Mouse (Mus musculus): ENCODE results near the gene Lrfn2. TPM values are rescaled to one million over a fixed set of nuclear protein-coding genes. Genes with fewer than 3 reads are reported as not detected.

The Lrfn2 gene
- polyA plus RNA-seq, 1 experiment from 2014 or later = 0.41 TPM

DNA sequence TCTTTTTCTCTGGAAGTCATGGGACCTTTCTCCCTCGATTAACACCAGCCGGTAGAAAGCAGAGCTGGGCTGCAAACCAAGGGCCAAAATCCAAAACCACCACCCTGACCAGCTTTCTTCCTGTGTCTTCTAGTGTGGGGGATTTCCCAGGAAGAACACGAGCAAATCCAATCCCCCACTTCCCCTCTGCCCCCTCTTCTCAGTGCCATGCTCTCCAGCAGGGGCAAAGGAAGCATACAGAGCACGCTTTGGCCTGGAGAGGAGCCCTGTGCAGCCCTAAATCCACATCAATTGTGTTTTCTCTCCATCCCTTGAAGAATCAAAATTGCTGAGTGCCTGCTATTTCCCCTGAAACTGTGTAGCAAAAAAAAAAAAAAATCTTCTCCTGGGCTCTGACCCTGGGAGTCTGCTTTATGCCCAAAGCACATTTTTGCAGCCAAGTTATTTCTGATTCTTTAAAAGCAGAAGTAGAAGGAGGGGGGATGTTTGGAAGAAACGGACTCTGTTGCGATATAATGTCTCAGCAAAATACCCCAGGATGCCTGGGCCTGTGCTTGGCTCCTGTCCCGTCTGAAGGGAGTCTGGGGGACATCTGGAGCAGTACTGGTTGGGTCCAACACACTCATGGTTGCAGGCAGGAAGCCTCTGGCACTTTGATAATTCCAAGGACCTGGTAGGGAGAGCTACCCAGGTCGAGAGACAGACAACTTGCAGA is 86.8 kb downstream of the Lrfn2 start:
- Histone ChIP-seq H3K4me1 (replicated peaks; ENCODE audit: control insufficient read depth, insufficient read depth) (no peaks in the 10 kb centered on the region), H3K27me3 (ENCODE audit: control insufficient read depth, insufficient read depth, low read length) (no peaks in the 10 kb centered on the region), H3K9me3 (ENCODE audit: control insufficient read depth, low read length) (no peaks in the 10 kb centered on the region), H3K36me3 (ENCODE audit: control insufficient read depth, insufficient read depth, low read length) (no peaks in the 10 kb centered on the region), H3K4me2 (replicated peaks; ENCODE audit: low read depth) (no peak overlapping the region), H3K27ac (replicated peaks) (no peak overlapping the region), H3K4me3 (ENCODE audit: low read depth, low read length) (no peak overlapping the region), H3K9ac (ENCODE audit: low read length) (no peak overlapping the region)
- no peak for ATAC-seq (ENCODE audit: low FRiP score, low TSS enrichment)
- DNase-seq (ENCODE audit: low spot score) = no peak
- 58% methylated on average over 8 of the region's 8 CpGs for WGBS
- TF ChIP-seq EP300 (optimal IDR thresholded peaks at IDR 0.05) = no peak
- no peak for TF ChIP-seq CTCF (IDR thresholded peaks at IDR 0.05; ENCODE audit: low read depth)

DNA sequence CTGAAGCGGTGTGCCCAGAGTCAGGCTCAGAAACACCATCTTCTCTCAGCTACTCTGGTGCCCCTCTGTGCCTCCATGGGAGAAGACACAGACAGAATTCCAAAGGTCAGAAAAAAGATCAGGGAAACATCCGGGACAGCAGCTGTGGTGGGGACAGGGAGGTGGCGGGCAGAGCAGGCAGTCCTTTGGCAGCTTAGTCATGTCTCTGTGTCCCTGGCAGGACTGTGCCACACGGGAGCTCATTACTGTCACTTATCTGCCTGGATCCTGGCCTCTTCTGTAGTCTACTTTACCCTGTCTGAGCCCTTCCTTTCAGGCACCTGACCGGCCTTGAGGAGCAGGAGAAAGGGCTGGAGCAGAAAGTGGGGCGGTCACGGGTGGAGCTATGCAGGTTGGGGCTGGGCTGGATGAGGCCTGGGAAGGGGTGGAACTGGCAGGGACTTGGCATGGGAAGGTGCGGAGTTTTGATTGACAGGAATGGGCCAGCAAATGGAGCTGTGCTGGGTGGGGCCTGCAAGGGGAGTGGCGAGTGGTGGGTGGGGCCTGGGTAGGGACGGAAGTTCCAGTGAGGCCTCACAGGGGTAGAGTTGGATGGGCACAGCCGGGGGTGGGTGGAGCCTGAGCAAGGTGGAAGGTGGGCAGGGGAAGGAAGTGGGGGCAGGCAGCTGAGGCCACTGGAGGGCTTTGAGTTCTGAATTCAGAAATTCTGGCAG is 97.5 kb downstream of the Lrfn2 start:
- Histone ChIP-seq H3K9me3 (ENCODE audit: control insufficient read depth, low read length) (no peaks in the 10 kb centered on the region), H3K4me3 (ENCODE audit: low read depth, low read length) (no peak overlapping the region), H3K9ac (ENCODE audit: low read length) (no peak overlapping the region), H3K27ac (replicated peaks) (no peak overlapping the region), H3K27me3 (ENCODE audit: control insufficient read depth, insufficient read depth, low read length) (no peaks in the 10 kb centered on the region), H3K4me1 (replicated peaks; ENCODE audit: control insufficient read depth, insufficient read depth) (no peaks in the 10 kb centered on the region; the same call in 1 of the 2 replicates), H3K4me2 (replicated peaks; ENCODE audit: low read depth) (no peak overlapping the region), H3K36me3 (ENCODE audit: control insufficient read depth, insufficient read depth, low read length) (no peaks in the 10 kb centered on the region)
- WGBS = 27% methylated on average over 11 of the region's 11 CpGs
- DNase-seq (ENCODE audit: low spot score) (peak; percentile 93), ATAC-seq (ENCODE audit: low FRiP score, low TSS enrichment) (peak; percentile 97)
- TF ChIP-seq EP300 (optimal IDR thresholded peaks at IDR 0.05) = no peak
- TF ChIP-seq CTCF (IDR thresholded peaks at IDR 0.05; ENCODE audit: low read depth) = no peak

DNA sequence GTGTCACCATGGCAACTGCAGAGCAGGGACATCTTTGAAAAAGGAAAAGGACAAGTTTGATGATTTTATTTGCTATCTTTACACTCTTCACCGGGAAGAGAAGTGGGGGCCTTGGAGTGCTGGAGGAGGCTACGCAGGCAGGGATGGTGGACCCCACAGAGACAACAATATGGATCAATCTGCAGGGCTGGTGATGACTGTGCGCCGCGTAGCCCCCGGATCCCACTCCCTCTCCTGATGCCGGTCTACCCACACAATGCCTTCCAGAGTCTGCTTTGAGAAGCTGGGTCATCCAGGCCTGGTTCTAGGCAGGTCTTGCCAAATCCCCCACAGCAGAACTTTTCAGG is 98.1 kb downstream of the Lrfn2 start:
- ATAC-seq (ENCODE audit: low FRiP score, low TSS enrichment) (no peak), DNase-seq (ENCODE audit: low spot score) (no peak)

DNA sequence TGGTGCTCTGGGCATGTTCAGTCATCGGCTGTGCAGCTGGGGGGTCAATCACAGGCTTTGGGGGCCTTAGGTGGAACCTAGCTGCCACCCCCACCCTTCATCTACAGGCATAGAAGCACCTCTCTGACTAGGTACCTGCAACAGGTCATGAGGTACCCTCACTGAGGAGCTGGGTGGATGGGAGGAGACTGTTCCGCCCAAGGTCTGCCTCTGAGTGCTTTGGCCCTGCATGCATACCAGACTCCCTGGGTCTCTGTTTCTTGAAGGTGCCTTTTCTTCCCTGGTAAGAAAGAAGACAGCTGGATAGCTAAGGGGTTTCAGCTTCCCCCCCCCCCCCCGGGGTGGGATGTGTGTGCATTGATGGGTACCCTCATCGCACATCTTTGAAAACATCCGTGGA is 98.7 kb downstream of the Lrfn2 start:
- Histone ChIP-seq H3K4me2 (replicated peaks; ENCODE audit: low read depth) (no peak overlapping the region), H3K36me3 (ENCODE audit: control insufficient read depth, insufficient read depth, low read length) (no peaks in the 10 kb centered on the region), H3K27ac (replicated peaks) (no peak overlapping the region), H3K27me3 (ENCODE audit: control insufficient read depth, insufficient read depth, low read length) (no peaks in the 10 kb centered on the region), H3K9ac (ENCODE audit: low read length) (no peak overlapping the region), H3K4me3 (ENCODE audit: low read depth, low read length) (no peak overlapping the region), H3K4me1 (replicated peaks; ENCODE audit: control insufficient read depth, insufficient read depth) (no peaks in the 10 kb centered on the region; the same call in 1 of the 2 replicates), H3K9me3 (ENCODE audit: control insufficient read depth, low read length) (no peaks in the 10 kb centered on the region)
- 82% methylated on average over 5 of the region's 5 CpGs for WGBS
- no peak for DNase-seq (ENCODE audit: low spot score)
- ATAC-seq (ENCODE audit: low FRiP score, low TSS enrichment) = no peak
- TF ChIP-seq CTCF (IDR thresholded peaks at IDR 0.05; ENCODE audit: low read depth) (no peak), EP300 (optimal IDR thresholded peaks at IDR 0.05) (no peak)

More for the DNA sequence above, 98.1 kb downstream of the Lrfn2 start:
- Histone ChIP-seq H3K9ac (ENCODE audit: low read length) (no peak overlapping the region), H3K4me1 (replicated peaks; ENCODE audit: control insufficient read depth, insufficient read depth) (no peaks in the 10 kb centered on the region; the same call in 1 of the 2 replicates), H3K27me3 (ENCODE audit: control insufficient read depth, insufficient read depth, low read length) (no peaks in the 10 kb centered on the region), H3K4me3 (ENCODE audit: low read depth, low read length) (no peak overlapping the region), H3K36me3 (ENCODE audit: control insufficient read depth, insufficient read depth, low read length) (no peaks in the 10 kb centered on the region), H3K9me3 (ENCODE audit: control insufficient read depth, low read length) (no peaks in the 10 kb centered on the region), H3K27ac (replicated peaks) (no peak overlapping the region), H3K4me2 (replicated peaks; ENCODE audit: low read depth) (no peak overlapping the region)
- TF ChIP-seq EP300 (optimal IDR thresholded peaks at IDR 0.05) = no peak
- no peak for TF ChIP-seq CTCF (IDR thresholded peaks at IDR 0.05; ENCODE audit: low read depth)
- 88% methylated on average over 7 of the region's 7 CpGs for WGBS

DNA sequence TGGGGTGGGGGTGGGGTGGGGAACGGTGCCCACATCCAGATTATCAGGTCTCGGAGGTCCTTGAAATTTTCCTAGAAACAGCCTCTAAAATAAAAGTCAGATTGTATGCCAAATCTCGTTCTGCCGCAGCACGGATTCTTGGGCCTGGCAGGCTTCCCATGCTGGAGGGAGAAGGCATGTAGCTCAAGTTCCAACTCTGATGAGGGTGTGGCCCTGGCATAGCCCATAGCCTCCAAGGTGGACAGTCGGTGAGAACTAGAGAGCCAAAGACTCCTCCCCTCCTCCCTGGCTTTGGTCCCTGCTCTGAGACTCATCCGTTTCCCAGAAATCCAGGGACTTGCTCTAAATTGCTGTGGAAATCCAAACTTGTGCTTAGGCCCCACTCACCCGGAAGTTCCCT is 99.6 kb downstream of the Lrfn2 start:
- H3K9me3 ChIP-seq (ENCODE audit: control insufficient read depth, low read length) = no peaks in the 10 kb centered on the region
- H3K9ac ChIP-seq (ENCODE audit: low read length) = no peak overlapping the region
- DNase-seq (ENCODE audit: low spot score) (peak; percentile 54), ATAC-seq (ENCODE audit: low FRiP score, low TSS enrichment) (no peak)
- no peak overlapping the region for H3K4me3 ChIP-seq (ENCODE audit: low read depth, low read length)
- H3K27ac ChIP-seq (replicated peaks) = no peak overlapping the region
- 25% methylated on average over 8 of the region's 8 CpGs for WGBS
- TF ChIP-seq EP300 (optimal IDR thresholded peaks at IDR 0.05) (no peak), CTCF (IDR thresholded peaks at IDR 0.05; ENCODE audit: low read depth) (no peak)
- no peaks in the 10 kb centered on the region for H3K27me3 ChIP-seq (ENCODE audit: control insufficient read depth, insufficient read depth, low read length)
- H3K36me3 ChIP-seq (ENCODE audit: control insufficient read depth, insufficient read depth, low read length) = no peaks in the 10 kb centered on the region
- no peaks in the 10 kb centered on the region; the same call in 1 of the 2 replicates for H3K4me1 ChIP-seq (replicated peaks; ENCODE audit: control insufficient read depth, insufficient read depth)
- H3K4me2 ChIP-seq (replicated peaks; ENCODE audit: low read depth) = no peak overlapping the region

DNA sequence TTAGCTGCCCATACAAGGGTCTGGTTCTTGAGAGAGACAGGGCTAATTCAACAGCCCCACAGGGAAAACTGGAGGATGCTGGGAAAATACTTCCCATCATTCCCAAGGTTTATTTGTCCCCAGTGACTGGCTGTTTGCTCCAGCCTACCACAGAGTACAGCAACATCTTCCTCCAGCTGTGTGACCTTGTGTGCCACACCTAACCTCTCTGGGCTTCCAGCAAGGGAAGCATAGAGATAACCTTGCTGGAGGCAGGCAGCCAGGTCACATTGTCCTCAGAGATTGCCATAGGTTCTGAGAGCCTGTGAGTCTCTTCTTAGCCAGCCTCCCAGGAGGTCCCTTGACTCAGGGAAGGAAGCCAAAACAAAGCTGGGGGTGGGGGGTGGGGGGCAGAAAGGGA is 101.1 kb downstream of the Lrfn2 start:
- no peaks in the 10 kb centered on the region for H3K36me3 ChIP-seq (ENCODE audit: control insufficient read depth, insufficient read depth, low read length)
- H3K27me3 ChIP-seq (ENCODE audit: control insufficient read depth, insufficient read depth, low read length) = no peaks in the 10 kb centered on the region
- no peak overlapping the region for H3K4me3 ChIP-seq (ENCODE audit: low read depth, low read length)
- no peaks in the 10 kb centered on the region for H3K9me3 ChIP-seq (ENCODE audit: control insufficient read depth, low read length)
- ATAC-seq (ENCODE audit: low FRiP score, low TSS enrichment) = no peak
- no peak overlapping the region for H3K9ac ChIP-seq (ENCODE audit: low read length)
- H3K4me1 ChIP-seq (replicated peaks; ENCODE audit: control insufficient read depth, insufficient read depth) = no peaks in the 10 kb centered on the region; the same call in 1 of the 2 replicates
- no peak overlapping the region for H3K27ac ChIP-seq (replicated peaks)
- H3K4me2 ChIP-seq (replicated peaks; ENCODE audit: low read depth) = no peak overlapping the region
- DNase-seq (ENCODE audit: low spot score) = no peak
- TF ChIP-seq CTCF (IDR thresholded peaks at IDR 0.05; ENCODE audit: low read depth) = no peak
- no peak for TF ChIP-seq EP300 (optimal IDR thresholded peaks at IDR 0.05)

Data from stomach, postnatal 0 days (tissue).